ENCODE assay signal across 28 mouse cellular contexts in genomic region chr13:93518753-93519319, GRCm38 (mm10). TPM values are rescaled to one million over a fixed set of nuclear protein-coding genes. Genes with fewer than 3 reads are reported as not detected.
DNase-seq lines count a peak whose midpoint lies in the region; ATAC-seq lines count a peak whose summit lies in the region.
"Had no signal": no experiment of that assay in that cellular context is flagged by ENCODE, and none has a peak within 500 bp of the region (broad histone marks: within the 10 kb centered on the region; RNA-seq: fewer than 3 reads in every experiment).

No protein-coding gene starts in this region.

- no peaks in the 10 kb centered on the region for H3K9me3 ChIP-seq in midbrain, embryonic 11.5 days (ENCODE audit: control insufficient read depth, low read length)
- no peaks in the 10 kb centered on the region for H3K9me3 ChIP-seq in midbrain, embryonic 15.5 days
- H3K9me3 ChIP-seq in embryonic facial prominence, embryonic 10.5 days, result no peaks in the 10 kb centered on the region
- H3K9me3 ChIP-seq in embryonic facial prominence, embryonic 15.5 days (replicated peaks), result no peaks in the 10 kb centered on the region
- H3K9me3 ChIP-seq: hindbrain, embryonic 13.5 days; kidney, embryonic 15.5 days; liver, embryonic 15.5 days; lung, embryonic 15.5 days; midbrain, embryonic 13.5 days; stomach, embryonic 15.5 days had no signal

- ATAC-seq in midbrain, embryonic 11.5 days (ENCODE audit: low FRiP score), result no peak
- no peak for ATAC-seq in midbrain, embryonic 15.5 days (replicated peaks)
- peak; percentile 89 for ATAC-seq in embryonic facial prominence, embryonic 15.5 days (ENCODE audit: insufficient number of reproducible peaks, low FRiP score, low TSS enrichment, low read depth)
- ATAC-seq: CD4-positive, CD25-positive, alpha-beta regulatory T cell, adult 4 months; forebrain, embryonic 16.5 days; midbrain, embryonic 13.5 days had no signal

- H3K27me3 ChIP-seq in midbrain, embryonic 11.5 days (ENCODE audit: control insufficient read depth, insufficient read depth, low read length), result no peaks in the 10 kb centered on the region
- H3K27me3 ChIP-seq in midbrain, embryonic 15.5 days (replicated peaks), result no peaks in the 10 kb centered on the region
- H3K27me3 ChIP-seq in embryonic facial prominence, embryonic 10.5 days (replicated peaks; ENCODE audit: low read depth, poor library complexity, severe bottlenecking), result no peaks in the 10 kb centered on the region
- no peaks in the 10 kb centered on the region for H3K27me3 ChIP-seq in embryonic facial prominence, embryonic 15.5 days
- H3K27me3 ChIP-seq: hindbrain, embryonic 13.5 days; kidney, embryonic 15.5 days; liver, embryonic 15.5 days; lung, embryonic 15.5 days; midbrain, embryonic 13.5 days; stomach, embryonic 15.5 days had no signal

- no peak overlapping the region for H3K9ac ChIP-seq in midbrain, embryonic 11.5 days (ENCODE audit: low read length)
- no peak overlapping the region for H3K9ac ChIP-seq in midbrain, embryonic 15.5 days
- H3K9ac ChIP-seq in embryonic facial prominence, embryonic 15.5 days, result no peak overlapping the region
- H3K9ac ChIP-seq: hindbrain, embryonic 13.5 days; kidney, embryonic 15.5 days; liver, embryonic 15.5 days; lung, embryonic 15.5 days; midbrain, embryonic 13.5 days; stomach, embryonic 15.5 days had no signal

- H3K4me3 ChIP-seq in midbrain, embryonic 11.5 days (ENCODE audit: low read depth, low read length), result no peak overlapping the region
- no peak overlapping the region for H3K4me3 ChIP-seq in midbrain, embryonic 15.5 days
- H3K4me3 ChIP-seq in embryonic facial prominence, embryonic 10.5 days, result no peak overlapping the region
- no peak overlapping the region for H3K4me3 ChIP-seq in embryonic facial prominence, embryonic 15.5 days (replicated peaks)
- H3K4me3 ChIP-seq: erythroblast, embryonic 14.5 days; hindbrain, embryonic 13.5 days; kidney, embryonic 15.5 days; liver, embryonic 15.5 days; lung, embryonic 15.5 days; midbrain, embryonic 13.5 days; stomach, embryonic 15.5 days had no signal

- DNase-seq in midbrain, embryonic 11.5 days (ENCODE audit: low spot score, missing footprints), result peak; percentile 49
- DNase-seq in embryonic facial prominence, embryonic 10.5 days (ENCODE audit: low spot score), result peak; percentile 50
- DNase-seq in mesoderm, embryonic 11.5 days (ENCODE audit: low read depth, low spot score), result peak; percentile 59
- no peak for DNase-seq in lung, postnatal 25 days (ENCODE audit: low spot score)
- DNase-seq in frontal cortex, adult 2 months (ENCODE audit: extremely low spot score in 1 of 2, low spot score in 1 of 2), result no peak
- DNase-seq: adrenal gland, postnatal 25 days; cerebellum, adult 11-12 months; cerebellum, adult 9-11 months; gastrocnemius, postnatal 36 days; heart, adult 18-20 months; heart, postnatal 36 days; kidney, adult 11 months; kidney, postnatal 25 days; lung, postnatal 36 days; right cerebral cortex, postnatal 25 days; thymus, postnatal 14 days had no signal

- no peak overlapping the region for H3K27ac ChIP-seq in midbrain, embryonic 11.5 days (ENCODE audit: low read depth, low read length)
- H3K27ac ChIP-seq in midbrain, embryonic 15.5 days, result no peak overlapping the region
- H3K27ac ChIP-seq in embryonic facial prominence, embryonic 10.5 days (replicated peaks), result no peak overlapping the region
- H3K27ac ChIP-seq in embryonic facial prominence, embryonic 15.5 days (replicated peaks), result 0 out of 2 replicates have a peak overlapping the region, but pooled peaks have one; percentile 44
- H3K27ac ChIP-seq: hindbrain, embryonic 13.5 days; kidney, embryonic 15.5 days; liver, embryonic 15.5 days; lung, embryonic 15.5 days; midbrain, embryonic 13.5 days; stomach, embryonic 15.5 days had no signal

- no peaks in the 10 kb centered on the region for H3K36me3 ChIP-seq in midbrain, embryonic 11.5 days (ENCODE audit: control insufficient read depth, insufficient read depth, low read length)
- no peaks in the 10 kb centered on the region for H3K36me3 ChIP-seq in midbrain, embryonic 15.5 days (replicated peaks)
- no peaks in the 10 kb centered on the region for H3K36me3 ChIP-seq in embryonic facial prominence, embryonic 10.5 days (replicated peaks)
- H3K36me3 ChIP-seq in embryonic facial prominence, embryonic 15.5 days, result no peaks in the 10 kb centered on the region
- H3K36me3 ChIP-seq: hindbrain, embryonic 13.5 days; kidney, embryonic 15.5 days; liver, embryonic 15.5 days; lung, embryonic 15.5 days; midbrain, embryonic 13.5 days; stomach, embryonic 15.5 days had no signal

- 66% methylated on average over 2 of the region's 2 CpGs for WGBS in midbrain, embryonic 11.5 days
- 80% methylated on average over 2 of the region's 2 CpGs for WGBS in midbrain, embryonic 15.5 days
- WGBS in embryonic facial prominence, embryonic 10.5 days, result 48% methylated on average over 2 of the region's 2 CpGs
- WGBS in embryonic facial prominence, embryonic 15.5 days, result 30% methylated on average over 2 of the region's 2 CpGs

- H3K4me2 ChIP-seq in midbrain, embryonic 11.5 days, result no peak overlapping the region
- H3K4me2 ChIP-seq in midbrain, embryonic 15.5 days, result no peak overlapping the region
- H3K4me2 ChIP-seq in embryonic facial prominence, embryonic 15.5 days (replicated peaks), result no peak overlapping the region
- H3K4me2 ChIP-seq: heart, embryonic 11.5 days; hindbrain, embryonic 13.5 days; kidney, embryonic 15.5 days; liver, embryonic 15.5 days; lung, embryonic 15.5 days; midbrain, embryonic 13.5 days; stomach, embryonic 15.5 days had no signal

- no peaks in the 10 kb centered on the region for H3K4me1 ChIP-seq in midbrain, embryonic 11.5 days (ENCODE audit: control insufficient read depth, insufficient read depth, low read length)
- no peaks in the 10 kb centered on the region for H3K4me1 ChIP-seq in midbrain, embryonic 15.5 days
- peaks cover 32% of the 10 kb centered on the region for H3K4me1 ChIP-seq in embryonic facial prominence, embryonic 10.5 days
- H3K4me1 ChIP-seq in embryonic facial prominence, embryonic 15.5 days, result peaks cover 12% of the 10 kb centered on the region; the same call in 1 of the 2 replicates
- H3K4me1 ChIP-seq: hindbrain, embryonic 13.5 days; liver, embryonic 15.5 days; lung, embryonic 15.5 days; midbrain, embryonic 13.5 days; stomach, embryonic 15.5 days had no signal

RNA-seq across cellular contexts. Expression of gene Jmy, which starts 19.2 kb away (rescaled TPM):
- 3.4 and 3.5 TPM in 2 replicates for polyA plus RNA-seq in midbrain, embryonic 11.5 days (2014; fragmentation: Nextera tagmentation; extraction: Ambion mirVana)
- 8.0 and 9.7 TPM in 2 replicates for polyA plus RNA-seq in midbrain, embryonic 15.5 days (2015; fragmentation: Nextera tagmentation; extraction: Ambion mirVana)
- polyA plus RNA-seq in embryonic facial prominence, embryonic 10.5 days (2016; fragmentation: Nextera tagmentation; extraction: Ambion mirVana), result 3.8 and 5.2 TPM in 2 replicates
- polyA plus RNA-seq in embryonic facial prominence, embryonic 15.5 days (2015; fragmentation: Nextera tagmentation; extraction: Ambion mirVana), result 7.0 and 8.3 TPM in 2 replicates
- polyA plus RNA-seq in frontal cortex, adult 2 months (2012; rRNA removed), result 14.4 and 14.5 TPM in 2 replicates

Comparison
In these comparisons a context has a peak if more than half of its experiments do, and no peak if none do; other contexts are left out.
1. DNase-seq: peak in midbrain, embryonic 11.5 days (single experiment), embryonic facial prominence, embryonic 10.5 days (single experiment) and mesoderm, embryonic 11.5 days (single experiment); none in lung, postnatal 25 days (single experiment) and frontal cortex, adult 2 months (0 of 2).